Mouse (Mus musculus) R1 (cell line): ENCODE measurements around the gene Ripor2.

Experiments
- DNase-seq: peaks from one replicate; pipeline ENCODE4 v3.0.0-alpha.2; 2018; ENCODE audit warnings: low read depth, low spot score

The Ripor2 gene

DNA sequence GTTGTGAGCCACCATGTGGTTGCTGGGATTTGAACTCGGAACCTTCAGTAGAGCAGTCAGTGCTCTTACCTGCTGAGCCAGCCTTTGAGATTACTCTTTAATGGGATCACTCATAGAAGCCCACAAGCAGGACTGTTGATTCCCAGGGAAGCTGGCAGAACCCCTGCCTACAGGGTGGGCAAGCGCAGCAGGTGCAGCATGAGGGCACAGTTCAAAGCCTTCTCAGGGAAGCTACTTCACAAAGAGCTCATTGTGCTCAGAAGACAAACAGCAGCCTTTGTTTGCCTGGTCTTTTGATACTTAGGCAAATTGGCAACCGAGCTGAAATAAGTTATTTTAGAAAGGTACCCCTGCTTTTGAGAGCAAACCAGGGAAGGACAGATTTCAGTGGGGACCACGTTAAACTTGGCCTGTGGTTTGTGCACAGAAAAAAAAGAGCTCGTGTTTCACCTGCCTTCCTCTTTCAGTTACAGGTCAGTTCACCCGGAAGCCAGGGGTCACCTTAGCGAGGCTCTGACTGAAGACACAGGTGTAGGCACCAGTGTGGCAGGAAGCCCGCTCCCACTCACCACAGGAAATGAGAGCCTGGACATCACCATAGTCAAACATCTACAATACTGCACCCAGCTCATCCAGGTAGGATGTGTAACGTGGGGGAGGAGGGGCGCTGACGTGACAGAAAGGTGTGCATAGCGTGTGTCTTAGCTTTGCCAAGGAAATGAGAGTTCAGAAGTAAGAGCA lies 127.8 kb downstream of the Ripor2 start:
- DNase-seq: no peak

DNA sequence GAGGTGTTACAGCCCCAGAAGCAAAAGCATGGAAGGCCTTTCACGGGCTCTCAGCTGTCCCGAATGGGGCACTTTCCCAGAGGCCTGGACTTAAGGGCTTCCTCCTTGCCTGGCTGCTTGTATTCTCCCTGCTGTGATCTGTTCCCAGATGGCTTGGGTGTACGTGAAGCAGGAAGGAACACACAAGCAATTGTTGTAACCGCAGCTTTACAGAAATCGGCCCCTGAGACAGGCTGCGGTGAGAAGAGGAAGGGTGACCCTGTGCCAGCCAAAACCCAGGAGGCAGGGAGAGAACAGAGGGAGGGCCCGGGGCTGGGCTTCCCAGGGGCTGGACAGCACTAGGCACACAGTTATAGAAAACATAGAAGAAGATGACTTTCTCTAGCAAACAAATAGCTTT lies 129.0 kb downstream of the Ripor2 start:
- DNase-seq: no peak

DNA sequence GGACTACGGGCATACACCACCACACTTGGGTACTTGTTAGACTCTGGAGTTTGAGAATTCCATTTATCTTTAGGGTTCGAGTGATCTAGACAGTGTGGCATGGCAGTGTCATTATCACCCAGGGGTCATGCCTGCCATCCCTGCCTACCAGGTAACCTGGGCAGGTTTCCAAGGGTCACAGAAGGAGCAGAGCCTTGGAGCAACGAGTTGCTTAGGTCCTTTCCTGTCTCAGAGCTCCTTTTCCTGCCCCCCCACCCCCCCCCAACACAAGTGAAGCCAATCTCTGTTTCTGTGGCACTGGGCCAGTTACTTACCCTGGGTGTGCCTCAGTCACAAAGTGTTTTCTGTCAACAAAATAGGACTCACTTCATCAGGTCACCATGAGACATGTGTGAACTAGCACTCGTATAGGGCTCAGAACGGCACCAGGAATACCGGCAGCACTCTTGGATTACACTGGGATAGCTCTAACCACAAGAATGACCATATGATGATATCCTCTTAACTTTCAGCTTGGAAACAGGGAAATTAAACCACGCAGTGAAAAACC lies 130.7 kb downstream of the Ripor2 start:
- no peak for DNase-seq

DNA sequence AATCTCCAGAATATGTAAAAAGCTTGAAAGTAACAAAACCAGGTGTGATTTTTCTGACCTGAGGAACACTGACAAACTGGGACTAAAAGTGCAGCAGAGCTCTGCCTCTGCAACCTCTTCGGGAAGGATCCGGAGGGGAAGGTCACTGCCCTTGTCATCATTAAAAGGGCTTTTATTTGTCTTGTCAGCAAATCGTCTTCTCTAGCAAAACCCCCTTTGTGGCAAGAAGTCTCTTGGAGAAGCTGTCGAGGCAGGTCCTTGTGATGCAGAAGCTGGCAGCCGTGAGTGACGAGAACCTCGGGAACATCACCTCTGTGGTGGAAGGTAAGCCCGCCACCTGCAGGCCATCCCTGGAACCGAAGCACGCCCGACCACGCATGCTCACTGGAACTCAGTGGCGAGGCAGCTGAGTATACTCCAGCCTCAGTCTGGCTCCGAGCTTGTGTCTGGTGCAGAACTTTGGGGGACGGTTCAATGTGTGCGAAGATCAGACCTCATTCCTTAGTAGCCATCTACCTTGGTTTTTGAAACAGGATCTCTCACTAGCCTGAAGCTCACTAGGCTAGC lies 131.5 kb downstream of the Ripor2 start:
- DNase-seq: peak; percentile 86

DNA sequence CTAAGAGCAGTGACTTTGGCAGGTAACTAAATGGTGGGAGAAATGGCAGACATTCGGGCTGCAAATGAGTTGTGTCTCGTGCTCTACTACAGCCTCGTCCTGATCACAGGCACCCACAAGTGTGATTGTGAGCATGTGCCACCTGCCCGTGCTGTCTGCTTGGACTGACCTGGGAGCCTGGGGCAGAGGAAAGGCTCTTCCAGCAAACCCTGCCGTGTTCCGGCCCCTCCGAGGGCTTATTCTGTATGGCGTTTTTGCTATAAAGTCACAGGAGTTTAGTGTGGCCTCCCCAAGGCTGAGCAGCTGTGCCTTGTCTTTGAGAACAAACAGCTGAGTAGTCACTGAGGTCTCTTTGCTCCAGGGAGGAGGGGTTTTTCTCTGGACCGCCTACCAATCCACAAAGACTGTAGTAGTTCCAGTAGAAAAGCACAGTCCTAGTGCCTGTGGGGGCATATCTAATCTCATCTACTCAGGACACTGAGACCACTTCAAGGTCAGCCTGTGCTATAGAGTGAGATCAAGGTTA lies 132.4 kb downstream of the Ripor2 start:
- no peak for DNase-seq

DNA sequence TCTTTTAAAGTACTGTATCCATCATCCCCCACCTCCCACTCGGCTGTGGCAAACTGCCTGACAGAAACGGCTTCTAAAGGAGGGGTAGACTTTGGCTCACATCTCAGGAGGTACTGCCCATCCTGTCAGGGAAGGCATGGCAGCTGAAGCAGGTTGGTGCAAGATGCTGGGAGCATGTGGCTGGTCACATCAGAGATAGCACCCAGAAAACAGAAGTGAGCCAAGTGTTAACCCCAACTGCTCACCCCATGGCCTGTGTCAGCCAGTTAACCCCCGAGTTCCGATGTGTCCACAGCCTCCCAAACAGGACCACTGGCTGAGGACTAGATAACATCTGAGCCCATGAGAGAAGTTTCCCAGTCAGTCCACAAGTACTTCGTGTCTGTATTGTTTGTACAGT lies 133.6 kb downstream of the Ripor2 start:
- no peak for DNase-seq

DNA sequence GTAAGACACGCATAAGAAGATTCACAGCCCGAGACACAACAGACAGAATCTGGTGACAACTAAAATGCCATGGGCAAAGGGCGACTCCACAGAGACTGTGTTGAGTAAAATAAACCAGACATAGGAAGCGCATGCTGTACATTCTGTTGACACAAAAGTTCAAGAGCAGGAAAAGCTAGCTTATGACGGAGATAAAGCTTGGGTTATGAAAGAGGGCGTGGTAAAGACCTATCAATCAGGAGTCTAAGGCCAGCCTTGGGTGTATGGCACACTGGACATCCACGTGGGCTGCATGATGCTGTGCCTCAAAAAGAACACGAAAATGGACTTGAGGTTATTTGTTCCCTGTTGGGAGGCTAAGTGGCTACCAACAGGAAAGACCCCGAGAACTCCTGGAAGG lies 134.5 kb downstream of the Ripor2 start:
- no peak for DNase-seq

DNA sequence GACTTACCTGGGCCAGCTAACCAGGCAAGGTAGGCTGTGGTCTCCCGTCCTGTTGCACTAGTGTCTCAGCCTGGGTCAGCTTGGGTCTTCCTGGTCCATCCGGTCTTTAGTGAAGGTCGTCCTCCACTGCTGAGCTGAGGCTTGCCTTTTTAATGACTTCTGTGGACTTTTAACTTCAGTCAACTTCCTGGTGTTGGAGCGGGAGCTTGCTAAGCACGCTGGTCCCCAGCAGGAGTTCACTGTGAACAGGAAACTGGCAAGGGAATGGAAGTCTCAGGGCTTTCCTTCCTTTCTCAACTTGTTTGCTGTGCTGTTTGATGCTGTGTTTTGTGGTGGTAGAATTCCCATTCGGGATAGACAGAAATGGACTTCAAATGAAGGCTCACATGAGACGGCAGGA lies 135.7 kb downstream of the Ripor2 start:
- no peak for DNase-seq

DNA sequence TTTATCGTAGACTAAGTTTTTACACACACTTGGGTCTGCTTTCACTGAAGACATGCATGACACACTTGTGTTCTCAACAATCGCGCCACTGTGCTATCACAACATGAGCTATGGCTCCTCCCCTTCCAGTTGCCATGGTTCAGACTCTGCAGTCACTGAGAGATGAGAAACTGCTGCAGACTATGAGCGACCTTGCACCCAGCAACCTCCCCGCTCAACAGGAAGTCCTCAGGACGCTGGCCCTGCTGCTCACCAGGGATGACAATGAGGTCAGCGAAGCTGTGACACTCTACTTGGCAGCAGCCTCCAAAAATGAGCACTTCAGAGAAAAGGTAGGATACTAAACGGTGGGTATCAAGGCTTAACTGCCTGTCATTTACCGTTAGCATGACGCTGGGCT lies 139.5 kb downstream of the Ripor2 start:
- peak; percentile 26 for DNase-seq

DNA sequence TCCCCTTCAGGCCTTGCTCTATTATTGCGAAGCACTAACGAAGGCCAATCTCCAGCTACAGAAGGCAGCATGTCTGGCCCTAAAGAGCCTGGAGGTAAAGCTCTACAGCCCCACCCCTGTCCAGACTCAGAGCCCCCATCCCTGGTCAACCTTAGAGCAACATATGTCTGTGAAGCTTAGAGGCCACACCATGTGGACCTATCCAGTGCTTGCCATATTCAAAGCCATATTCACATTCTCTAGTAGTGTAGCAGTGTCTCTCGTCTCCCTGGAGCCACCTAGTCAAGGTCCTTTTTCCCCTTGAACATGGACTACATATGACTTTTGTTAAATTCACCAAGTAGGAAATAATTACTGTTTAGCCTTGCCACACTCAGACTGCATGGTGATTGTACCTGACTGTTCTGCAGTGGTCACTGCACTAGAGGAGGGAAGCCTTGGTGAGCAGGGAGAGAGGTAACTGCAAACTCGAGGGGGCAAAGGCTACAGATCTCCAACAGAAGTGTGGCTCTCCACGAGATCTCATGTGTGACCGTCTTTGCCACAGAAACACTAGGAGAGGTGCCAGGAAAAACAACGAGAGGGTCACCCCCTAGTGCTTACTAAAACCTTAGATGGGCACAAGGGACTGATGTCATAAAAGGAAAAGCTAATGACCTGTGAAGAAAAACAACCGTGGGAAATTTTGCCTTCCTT lies 141.9 kb downstream of the Ripor2 start:
- DNase-seq: no peak

DNA sequence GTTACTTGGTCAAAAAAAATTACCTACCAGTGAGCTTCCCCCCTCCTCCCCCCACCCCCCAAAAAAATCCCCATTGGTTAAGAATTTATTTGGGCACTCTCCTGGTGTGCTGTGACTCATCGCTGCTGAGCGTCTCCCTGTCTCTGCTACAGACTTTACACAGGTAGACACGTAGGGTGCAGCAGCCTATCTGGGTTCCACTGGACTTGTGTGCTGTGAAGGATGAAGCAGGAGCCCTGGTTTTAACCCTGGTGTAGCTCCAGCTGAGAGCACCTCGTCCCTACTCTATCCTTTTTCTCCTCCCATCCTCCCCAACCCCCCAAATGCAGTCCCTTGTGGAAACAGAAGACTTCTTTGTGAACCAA lies 142.4 kb downstream of the Ripor2 start:
- DNase-seq: no peak

DNA sequence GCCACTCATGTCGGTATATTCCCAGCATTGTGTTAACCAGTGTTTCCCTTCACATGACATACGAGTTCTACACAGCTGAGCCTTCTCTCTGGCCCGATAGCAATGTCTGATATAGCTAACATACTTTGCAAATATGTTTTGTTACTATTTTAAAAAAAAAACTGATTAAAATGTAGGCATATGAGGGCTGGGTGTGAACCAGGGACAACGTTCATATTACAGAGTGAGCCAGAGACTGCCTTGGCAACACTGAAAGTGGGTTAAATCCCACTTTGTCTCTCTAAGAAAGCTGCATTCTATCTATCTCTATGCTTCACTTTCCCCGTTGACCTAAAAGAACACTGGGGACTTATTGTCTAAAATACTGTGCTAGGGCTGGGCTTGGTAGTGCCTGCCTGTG lies 147.1 kb downstream of the Ripor2 start:
- no peak for DNase-seq

DNA sequence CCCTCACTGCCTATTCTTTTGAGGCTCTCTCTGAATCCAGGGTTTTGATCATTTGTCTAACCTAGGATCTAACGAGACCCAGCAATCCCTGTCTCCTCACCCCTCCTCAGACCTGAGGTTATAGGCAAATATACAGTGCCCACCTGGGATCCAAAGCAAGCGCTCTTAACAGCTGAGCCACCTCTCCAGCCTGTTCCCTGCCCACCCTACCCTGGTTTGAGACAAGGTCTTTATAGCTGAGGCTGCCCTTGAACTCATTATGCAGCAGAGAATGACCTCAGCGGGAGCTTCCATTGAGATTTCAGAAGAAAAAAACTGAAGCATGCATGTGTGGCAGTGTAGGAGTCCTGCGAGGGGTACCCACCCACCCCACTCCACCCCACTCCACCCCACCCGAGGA lies 152.5 kb downstream of the Ripor2 start:
- DNase-seq: no peak

DNA sequence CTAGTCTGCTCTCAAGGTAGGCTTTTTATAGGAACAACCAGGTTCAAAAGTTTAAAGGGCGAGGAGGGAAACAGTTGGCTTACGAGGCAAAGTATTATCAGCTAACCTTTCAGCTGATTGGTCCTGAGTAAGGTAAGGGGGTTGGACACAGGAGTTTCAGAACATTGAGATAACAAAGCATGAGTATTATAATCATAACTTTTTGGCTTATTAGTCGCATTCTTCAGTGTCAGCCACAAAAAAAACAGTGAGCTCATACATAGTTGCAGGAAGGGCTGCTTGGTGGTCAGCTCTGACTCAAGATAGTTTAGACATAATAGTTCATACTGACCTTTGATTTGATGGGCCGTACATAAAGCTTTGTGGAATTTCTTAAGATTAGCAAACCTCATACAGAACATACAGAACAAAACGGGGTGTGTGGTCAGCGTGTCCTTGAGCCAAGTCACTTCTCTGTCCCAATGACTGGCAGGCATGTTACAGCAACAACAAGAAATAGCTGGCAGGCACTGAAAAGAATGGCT lies 153.7 kb downstream of the Ripor2 start:
- no peak for DNase-seq

DNA sequence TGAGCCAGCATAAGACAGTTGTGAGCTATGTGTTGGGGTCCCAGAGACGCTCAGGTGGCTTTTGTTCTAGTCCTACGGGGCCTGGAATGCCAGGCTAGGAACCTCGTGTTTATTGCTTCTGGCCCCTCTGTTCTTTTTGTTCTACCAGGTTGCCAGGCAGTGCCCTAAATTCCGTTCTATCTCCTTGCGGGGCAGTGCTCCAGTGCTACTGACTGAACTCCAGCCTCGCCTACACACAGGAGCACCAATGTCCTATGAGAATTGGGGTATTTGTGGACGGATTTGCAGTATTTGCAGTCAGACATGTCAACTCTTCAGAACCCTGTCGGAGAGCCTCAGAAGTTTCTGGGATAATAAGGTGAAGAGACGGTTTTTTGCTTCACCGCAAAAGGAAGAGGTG lies 159.0 kb downstream of the Ripor2 start, which contains the start of gene Armh2:
TSS of gene Armh2 (plus strand) at position 205 of the 400 bp plus-strand sequence.
- no peak for DNase-seq

DNA sequence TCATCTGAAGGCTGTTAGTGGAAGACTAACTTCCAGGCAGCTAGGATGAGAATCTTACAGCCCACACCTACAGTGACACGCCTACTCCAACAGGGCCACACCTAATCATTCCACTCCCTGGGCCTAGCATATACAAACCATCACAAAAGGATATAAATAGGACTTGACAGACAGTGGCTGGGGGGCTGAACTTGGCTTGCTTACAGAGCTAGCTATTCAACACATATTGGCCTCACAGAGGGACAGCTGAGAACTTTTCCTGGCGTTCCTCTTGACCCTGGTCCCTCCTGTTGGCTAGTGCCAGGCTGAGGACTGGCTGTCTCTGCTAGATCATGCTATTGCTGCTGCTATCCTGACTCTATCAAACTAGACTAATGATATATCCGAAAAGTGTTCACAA lies 165.8 kb downstream of the Ripor2 start:
- DNase-seq: peak; percentile 73

DNA sequence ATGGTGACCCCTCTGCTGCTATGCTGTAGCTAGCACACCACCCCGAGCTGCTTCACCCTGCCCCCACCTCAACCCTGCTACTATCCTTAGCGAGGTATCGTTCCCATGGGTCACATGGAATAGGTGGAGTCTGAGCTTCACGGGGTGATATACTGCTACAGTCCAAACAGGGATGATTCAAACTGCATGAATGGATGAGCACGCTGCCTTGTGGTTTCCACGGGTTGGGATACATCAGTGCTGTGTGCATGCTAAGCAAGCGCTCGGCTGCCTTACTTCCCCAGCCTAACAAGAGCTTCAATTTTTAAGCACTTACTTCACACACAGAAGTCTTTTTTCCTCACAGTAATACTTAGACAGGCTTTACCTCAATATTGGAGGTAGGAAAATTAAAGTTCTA lies 168.8 kb downstream of the Ripor2 start:
- DNase-seq: peak; percentile 19

DNA sequence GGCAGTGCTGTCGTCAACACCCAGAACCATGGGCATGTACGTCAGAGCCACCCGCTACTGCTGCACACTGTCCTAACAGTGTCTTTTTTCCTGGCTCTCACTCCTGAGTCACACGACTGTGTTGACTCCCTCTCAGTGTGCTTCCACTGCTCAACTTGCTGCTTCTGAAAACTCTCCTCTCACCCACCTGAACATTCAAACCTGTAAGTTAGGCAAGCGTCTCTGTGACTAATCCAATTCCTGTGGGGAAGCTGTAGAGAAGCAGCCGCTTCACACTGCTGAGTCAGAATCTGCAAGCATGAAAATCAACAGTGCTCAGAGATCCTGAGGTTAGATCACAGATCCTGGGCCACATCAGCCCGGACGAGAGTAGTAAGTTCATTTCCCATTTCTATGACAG lies 169.4 kb downstream of the Ripor2 start:
- DNase-seq: no peak

DNA sequence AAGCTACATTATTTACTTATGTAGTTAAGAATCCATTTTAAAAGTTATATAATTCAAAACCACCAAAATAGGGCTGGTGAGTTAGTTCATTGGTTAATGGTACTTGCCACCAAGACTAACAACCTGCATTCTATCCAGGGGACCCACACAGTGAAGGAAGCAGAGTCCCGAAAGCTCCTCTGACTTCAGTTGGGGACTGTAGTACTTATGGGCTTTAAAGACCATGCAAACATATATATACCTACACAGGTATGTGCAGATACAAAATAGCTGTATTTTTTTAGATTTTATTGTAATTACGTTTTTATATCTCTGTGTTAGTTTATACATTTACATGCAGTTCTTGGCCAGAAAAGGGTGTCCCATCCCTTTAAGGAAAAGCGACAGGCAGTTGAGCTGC lies 174.8 kb downstream of the Ripor2 start:
- no peak for DNase-seq

DNA sequence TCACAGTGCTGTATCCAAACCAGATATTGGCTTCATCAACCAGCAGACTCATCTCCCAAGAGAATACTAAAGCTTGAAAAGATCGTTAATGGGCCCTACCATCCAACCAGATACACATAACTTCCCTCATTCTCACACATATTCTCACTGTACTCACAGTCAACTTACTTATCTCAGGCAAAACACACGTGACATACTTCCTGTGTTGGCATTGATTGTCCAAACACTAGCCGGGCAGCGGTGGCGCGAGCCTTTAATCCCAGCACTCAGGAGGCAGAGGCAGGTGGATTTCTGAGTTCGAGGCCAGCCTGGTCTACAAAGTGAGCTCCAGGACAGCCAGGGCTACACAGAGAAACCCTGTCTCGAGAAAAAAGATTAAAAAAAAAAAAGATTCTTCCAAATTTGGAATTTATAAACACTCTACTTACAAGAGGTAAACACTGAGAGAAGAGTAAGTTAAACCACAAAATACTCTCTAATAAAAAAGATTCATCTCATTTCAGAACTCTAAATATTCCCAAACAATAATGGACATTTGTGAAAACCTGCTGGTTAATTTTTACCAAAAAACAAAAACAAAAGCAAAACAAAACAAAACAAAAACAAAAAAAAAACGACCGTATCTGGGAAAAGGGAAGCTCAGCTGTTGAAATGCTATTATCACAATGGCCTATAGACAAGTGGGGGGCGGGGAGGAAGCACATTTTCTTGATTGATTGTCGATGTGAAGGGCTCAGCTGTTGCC lies 176.0 kb downstream of the Ripor2 start:
- DNase-seq: no peak

DNA sequence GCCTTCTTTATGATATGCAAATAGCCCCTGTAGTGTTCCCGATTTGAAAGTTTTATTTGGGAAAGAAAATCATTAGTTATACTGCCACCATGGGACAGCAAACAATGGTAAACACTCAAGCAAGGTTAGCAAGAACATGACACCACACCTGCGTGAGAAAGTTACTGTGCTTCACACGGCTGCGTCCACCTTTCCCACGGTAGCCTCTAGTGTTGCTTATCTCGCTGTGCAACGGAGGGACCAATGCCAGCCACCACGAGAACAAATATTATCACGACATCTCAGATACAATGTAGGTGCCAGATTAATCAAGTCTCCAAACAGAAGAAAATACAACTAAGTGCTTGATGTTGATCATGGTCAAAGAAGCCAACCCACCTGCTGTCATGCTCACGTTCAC lies 177.5 kb downstream of the Ripor2 start:
- no peak for DNase-seq
